Mouse (Mus musculus) heart, adult 2 months (tissue): ENCODE measurements around the gene Dnajc1. TPM values are rescaled to one million over a fixed set of nuclear protein-coding genes. Genes with fewer than 3 reads are reported as not detected.

Source experiments
- DNase-seq, 2 experiments: peaks; one replicate each; pipeline ENCODE4 v3.0.0; 2021
- H3K27ac ChIP-seq: fragments of 200-600 bp; 2 replicates; pipeline ENCODE4 v1.8.1; 2022
- H3K27me3 ChIP-seq: fragments of 200-500 bp; 2 replicates; pipeline ENCODE4 v1.6.1; 2012; ENCODE audit warnings: mild to moderate bottlenecking, low read length, inconsistent platforms, mixed read lengths; ENCODE audit not compliant: control insufficient read depth, insufficient read depth
- H3K36me3 ChIP-seq: fragments of 200-500 bp; 2 replicates; pipeline ENCODE4 v1.6.1; 2012; ENCODE audit warnings: low read length, inconsistent platforms; ENCODE audit not compliant: control insufficient read depth, insufficient read depth
- H3K4me1 ChIP-seq: fragments of 200-500 bp; 2 replicates; pipeline ENCODE4 v1.6.1; 2011; ENCODE audit warnings: low read length; ENCODE audit not compliant: control insufficient read depth, insufficient read depth
- H3K4me3 ChIP-seq: fragments of 200-600 bp; 2 replicates; pipeline ENCODE4 v1.8.1; 2022
- H3K79me2 ChIP-seq: fragments of 200-500 bp; replicated peaks from 2 replicates; pipeline ENCODE4 v1.6.1; 2012; ENCODE audit warnings: mild to moderate bottlenecking, inconsistent platforms, low read length, moderate library complexity, mixed read lengths; ENCODE audit not compliant: control insufficient read depth, insufficient read depth
- H3K9ac ChIP-seq: fragments of 200-500 bp; 2 replicates; pipeline ENCODE4 v1.6.1; 2012; ENCODE audit warnings: low read depth, mild to moderate bottlenecking, control low read depth, inconsistent platforms, low read length, mixed read lengths
- CTCF ChIP-seq: fragments of 200-600 bp; IDR thresholded peaks from 2 replicates; pipeline ENCODE4 v1.8.1; 2022; ENCODE audit warnings: antibody characterized with exemption, mild to moderate bottlenecking, moderate library complexity
- EP300 ChIP-seq: fragments of 200-500 bp; IDR thresholded peaks from 2 replicates; pipeline ENCODE4 v1.6.1; 2011; ENCODE audit warnings: low read depth, low read length, control low read depth; ENCODE audit not compliant: insufficient read depth
- POLR2A ChIP-seq: fragments of 200-500 bp; IDR thresholded peaks from 2 replicates; pipeline ENCODE4 v1.6.1; 2011; ENCODE audit warnings: mild to moderate bottlenecking, low read depth, low read length, control low read depth; ENCODE audit not compliant: insufficient read depth
- WGBS: fragments of 180-500 bp; shearing (Covaris S2); methylation state at CpG from one replicate; pipeline ENCODE4 v1.1.7; 2018; 5-methylcytosine and 5-hydroxymethylcytosine counted together
- intact Hi-C: fragments of 180-260 bp; cut with DNase I; formaldehyde crosslinking; loops from one replicate; pipeline ENCODE4 v1.15.1; 2025
- polyA plus RNA-seq: library from polyadenylated mRNA; depleted of rRNA; stranded (reverse); fragments of >200 nt; gene quantifications from 2 replicates; pipeline ENCODE4 v1.2.3, GENCODE M21; 2012
- total RNA-seq, 2 experiments: library from RNA; stranded (reverse); gene quantifications; 2 replicates each; pipeline ENCODE4 v1.2.3; 2021

The Dnajc1 gene
- total and polyA plus RNA-seq, 3 experiments: 7.2 to 18.3 (median 15.0) TPM

DNA sequence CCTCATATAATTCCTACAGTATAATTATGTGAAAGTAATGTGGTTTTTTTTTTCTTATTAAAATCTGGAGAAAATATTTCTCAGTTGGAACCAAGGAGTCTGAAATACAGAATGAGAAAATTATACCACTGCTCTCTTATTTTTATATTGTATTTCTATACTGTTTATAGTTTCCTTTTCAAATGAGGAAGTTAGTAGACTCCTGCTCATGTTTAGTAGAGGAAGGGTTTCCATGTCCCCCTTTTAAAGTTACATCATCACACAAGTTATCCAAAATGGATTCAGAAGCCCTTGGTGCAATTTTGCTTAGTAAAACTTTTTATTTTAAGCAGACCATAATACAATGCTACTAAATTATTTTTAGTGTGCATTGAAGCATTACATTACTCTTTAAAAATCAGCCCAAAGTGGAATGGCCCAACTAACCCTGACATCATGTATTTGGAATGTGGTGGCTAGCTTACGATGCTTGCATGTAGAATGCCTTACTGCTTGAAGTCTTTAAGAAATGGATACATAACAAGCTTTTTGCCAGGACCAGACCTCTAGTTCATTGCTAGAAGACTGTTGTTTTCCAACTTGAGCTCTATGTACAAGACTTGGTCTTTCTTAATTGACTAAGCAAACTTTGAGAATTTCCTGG is 190.7 kb downstream of the Dnajc1 start:
- intact Hi-C loops: loop anchor here (5.0 kb wide), 1 partner anchor 350 kb away; no protein-coding TSS in a partner anchor
- Histone ChIP-seq H3K9ac (no peak overlapping the region), H3K4me1 (no peaks in the 10 kb centered on the region), H3K27ac (no peak overlapping the region), H3K4me3 (no peak overlapping the region), H3K27me3 (no peaks in the 10 kb centered on the region), H3K79me2 (no peaks in the 10 kb centered on the region), H3K36me3 (peaks cover 4% of the 10 kb centered on the region)
- no peak for DNase-seq
- no peak for TF ChIP-seq CTCF
- TF ChIP-seq POLR2A: no peak
- TF ChIP-seq EP300: no peak
- 63% methylated on average over 1 of the region's 1 CpGs for WGBS

DNA sequence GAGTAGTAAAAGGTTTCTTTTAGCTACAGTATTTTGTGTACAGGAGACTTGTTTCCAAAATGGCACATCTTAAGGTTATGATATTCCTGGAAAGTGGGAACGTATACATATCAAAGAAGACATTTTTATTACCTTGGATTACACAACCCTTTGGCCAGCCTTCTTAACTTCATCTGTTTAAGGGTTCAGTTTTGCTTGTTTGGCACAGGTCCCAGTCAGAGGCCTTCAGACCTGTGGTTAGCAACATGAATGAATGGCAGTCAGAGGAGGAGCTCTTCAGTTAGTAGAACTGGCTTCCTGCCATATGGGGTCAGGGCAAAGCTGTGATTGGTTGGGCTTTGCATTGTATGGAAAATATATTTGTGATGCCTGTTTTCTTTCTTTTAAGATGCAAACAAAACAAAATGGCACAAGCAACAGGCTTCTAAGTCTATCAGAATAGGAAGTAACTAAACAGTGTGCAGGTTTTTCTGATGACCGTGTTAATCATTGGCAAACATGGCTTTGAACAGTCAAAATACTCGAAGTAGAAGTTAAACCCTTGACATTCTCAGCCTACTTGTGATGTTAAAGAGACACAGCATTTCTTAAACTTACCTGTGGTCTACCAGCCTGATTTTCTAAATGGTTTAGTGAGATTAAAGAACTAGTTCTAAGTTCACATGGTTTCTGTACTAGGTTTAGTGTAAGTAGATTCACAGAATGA is 196.8 kb downstream of the Dnajc1 start:
- Histone ChIP-seq H3K9ac (no peak overlapping the region), H3K79me2 (no peaks in the 10 kb centered on the region), H3K36me3 (peaks cover 16% of the 10 kb centered on the region), H3K27ac (no peak overlapping the region), H3K4me3 (no peak overlapping the region), H3K4me1 (no peaks in the 10 kb centered on the region; the same call in 1 of the 2 replicates), H3K27me3 (no peaks in the 10 kb centered on the region)
- intact Hi-C loops: no loop called here
- no peak for DNase-seq
- 67% methylated on average over 3 of the region's 3 CpGs for WGBS
- TF ChIP-seq CTCF: no peak

GRCm38 (mm10) chr2:18195285-18195684 is 197.3 kb downstream of the Dnajc1 start:
- intact Hi-C loops: no loop called here
- Histone ChIP-seq H3K36me3 (peaks cover 16% of the 10 kb centered on the region), H3K4me1 (no peaks in the 10 kb centered on the region; the same call in 1 of the 2 replicates)

DNA sequence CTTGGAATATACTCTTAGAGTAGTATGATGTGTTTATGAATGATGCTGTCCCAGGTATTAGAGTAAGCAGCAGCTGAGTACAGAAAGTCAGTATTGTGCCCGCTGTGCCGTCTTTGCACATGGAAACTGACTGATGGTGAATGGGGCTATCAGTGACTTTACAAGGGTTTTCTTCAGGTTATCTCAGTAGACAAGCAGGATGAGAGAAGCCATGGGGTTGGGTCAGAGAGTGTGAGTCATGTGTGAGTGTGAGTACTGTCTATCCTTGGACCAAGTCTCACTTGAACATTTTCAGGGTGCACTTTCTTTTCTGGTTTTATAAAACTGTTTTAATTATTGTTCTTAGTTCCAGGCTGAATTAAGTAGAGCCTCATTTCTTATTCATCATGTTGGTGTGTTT is 204.3 kb downstream of the Dnajc1 start:
- H3K4me1 ChIP-seq: no peaks in the 10 kb centered on the region
- no peak for DNase-seq
- H3K27me3 ChIP-seq: no peaks in the 10 kb centered on the region
- H3K9ac ChIP-seq: no peak overlapping the region
- TF ChIP-seq POLR2A (no peak), EP300 (no peak), CTCF (no peak)
- intact Hi-C loops: no loop called here
- peaks cover 2% of the 10 kb centered on the region for H3K79me2 ChIP-seq
- 87% methylated on average over 2 of the region's 2 CpGs for whole genome bisulfite sequencing
- H3K36me3 ChIP-seq: peaks cover 14% of the 10 kb centered on the region
- no peak overlapping the region for H3K4me3 ChIP-seq
- H3K27ac ChIP-seq: no peak overlapping the region

More at GRCm38 (mm10) chr2:18195285-18195684, 197.3 kb downstream of the Dnajc1 start:
- DNase-seq: no peak
- Histone ChIP-seq H3K79me2 (no peaks in the 10 kb centered on the region), H3K27ac (no peak overlapping the region), H3K27me3 (no peaks in the 10 kb centered on the region), H3K4me3 (no peak overlapping the region), H3K9ac (no peak overlapping the region)
- TF ChIP-seq CTCF (no peak), EP300 (no peak), POLR2A (no peak)
- WGBS: 81% methylated on average over 4 of the region's 4 CpGs

DNA sequence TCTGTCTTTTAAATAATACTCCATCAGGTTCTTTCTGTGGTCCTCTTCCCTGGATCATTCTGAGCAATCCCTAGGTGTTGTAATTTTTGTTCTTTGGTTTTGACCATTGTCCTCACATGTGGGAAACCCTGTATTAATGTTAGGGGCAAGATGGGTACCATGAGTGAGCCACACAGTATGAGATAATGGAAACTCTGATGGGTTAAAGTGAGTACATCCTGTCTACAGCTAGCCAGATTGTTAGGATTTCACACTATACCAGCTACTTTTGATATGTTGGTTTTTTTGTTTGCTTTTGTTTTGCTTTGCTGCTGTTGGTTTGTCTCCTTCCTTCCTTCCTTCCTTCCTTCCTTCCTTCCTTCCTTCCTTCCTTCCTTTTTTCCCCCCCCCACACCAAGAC is 209.6 kb downstream of the Dnajc1 start:
- Histone ChIP-seq H3K36me3 (peaks cover 2% of the 10 kb centered on the region; the same call in 1 of the 2 replicates), H3K79me2 (no peaks in the 10 kb centered on the region), H3K9ac (no peak overlapping the region), H3K27me3 (no peaks in the 10 kb centered on the region), H3K4me1 (no peaks in the 10 kb centered on the region), H3K27ac (no peak overlapping the region), H3K4me3 (no peak overlapping the region)
- intact Hi-C loops: no loop called here
- no peak for DNase-seq
- TF ChIP-seq POLR2A (no peak), EP300 (no peak), CTCF (no peak)

DNA sequence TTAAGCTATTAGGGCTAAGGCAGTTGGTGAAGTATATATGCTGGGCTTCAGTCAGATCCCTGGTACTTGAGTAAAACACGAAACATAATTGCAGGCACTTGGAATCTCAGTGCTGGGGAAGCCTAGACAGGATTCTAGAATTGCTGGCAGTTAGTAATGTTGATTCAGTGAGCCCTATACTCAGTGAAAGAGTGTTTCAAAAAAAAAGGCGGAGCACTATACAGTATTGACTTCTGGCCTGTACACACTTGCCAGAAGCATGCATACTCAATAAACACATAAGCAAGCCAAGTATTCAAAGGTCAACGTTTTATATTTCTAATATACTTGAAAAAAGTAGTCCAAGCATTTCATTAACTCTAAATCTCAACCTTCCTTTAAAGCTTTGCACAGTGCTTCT is 211.0 kb downstream of the Dnajc1 start:
- no peak for DNase-seq
- no peaks in the 10 kb centered on the region for H3K4me1 ChIP-seq
- 86% methylated on average over 3 of the region's 3 CpGs for WGBS
- H3K27ac ChIP-seq: no peak overlapping the region
- TF ChIP-seq CTCF (no peak), POLR2A (no peak), EP300 (no peak)
- intact Hi-C loops: no loop called here
- no peak overlapping the region for H3K9ac ChIP-seq
- no peaks in the 10 kb centered on the region for H3K79me2 ChIP-seq
- H3K4me3 ChIP-seq: no peak overlapping the region
- H3K27me3 ChIP-seq: no peaks in the 10 kb centered on the region
- peaks cover 3% of the 10 kb centered on the region for H3K36me3 ChIP-seq
